Mouse (Mus musculus) retina, postnatal 1 day (tissue): Measurements from ENCODE around the gene Tuft1.

Source experiments
- DNase-seq: peaks from one replicate; pipeline ENCODE4 v3.0.0-alpha.2; 2012

Tuft1 gene

DNA sequence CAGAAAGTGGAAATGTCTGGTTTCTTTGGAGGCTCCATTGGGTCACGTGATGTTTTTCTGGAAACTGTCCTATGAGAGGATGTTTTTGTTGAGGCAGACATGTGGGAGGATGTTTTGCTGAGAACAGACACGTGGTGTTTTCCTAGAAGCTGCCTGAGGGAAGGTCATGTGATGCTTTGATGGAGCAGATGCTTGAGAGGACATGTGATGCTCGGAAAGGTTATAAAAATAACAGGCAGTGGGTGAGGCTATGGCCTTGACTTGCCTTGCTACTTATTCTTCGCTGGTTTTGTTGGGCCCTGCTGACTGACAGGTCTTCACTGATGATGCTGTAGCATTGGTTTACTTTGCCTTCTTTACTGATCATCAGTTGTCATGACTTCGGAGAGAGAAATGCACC is 67.6 kb downstream of the Tuft1 start:
- DNase-seq: no peak

DNA sequence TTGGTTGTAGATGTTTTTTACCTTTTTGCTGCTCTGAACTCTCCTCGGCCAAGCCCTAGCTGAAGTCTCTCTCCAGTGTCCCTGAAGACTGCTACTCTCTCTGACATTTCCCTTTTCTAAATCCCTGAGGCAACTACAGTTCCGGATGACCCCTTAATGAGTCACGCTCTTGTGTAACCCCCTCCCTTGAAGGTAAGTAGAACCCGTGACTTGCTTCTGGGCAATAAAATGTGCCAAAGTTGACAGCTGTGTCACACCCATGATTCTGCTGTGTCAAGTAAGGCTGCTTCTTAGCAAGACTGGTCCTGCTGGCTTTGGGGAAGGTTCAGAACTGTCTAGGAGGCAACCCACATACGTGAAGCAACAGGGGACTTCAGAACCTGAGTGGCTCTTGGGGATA is 70.7 kb downstream of the Tuft1 start:
- no peak for DNase-seq

DNA sequence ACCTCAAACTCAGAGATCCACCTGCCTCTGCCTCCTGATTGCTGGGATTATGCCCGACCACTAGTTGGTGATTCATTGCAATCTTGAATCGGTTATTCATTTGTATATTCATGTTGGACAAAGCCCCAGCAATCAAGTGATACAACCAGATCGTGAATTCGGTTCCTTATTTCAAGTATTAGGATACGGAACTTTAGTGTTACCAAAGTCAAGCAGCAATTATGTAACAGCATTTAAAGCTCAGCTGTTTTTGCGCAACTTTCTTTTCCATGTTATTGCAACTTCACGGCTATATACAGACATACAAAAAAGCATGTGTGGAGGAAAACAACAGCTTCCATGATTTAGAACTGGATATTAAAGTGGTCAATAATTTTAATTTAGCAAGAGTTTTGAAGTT is 75.7 kb downstream of the Tuft1 start:
- DNase-seq: no peak

GRCm38 (mm10) chr3:94582456-94582891 is 76.2 kb downstream of the Tuft1 start, which contains the start of gene Snx27:
Gene Snx27 (minus strand): TSS chr3:94582716.
- DNase-seq: peak; percentile 97

DNA sequence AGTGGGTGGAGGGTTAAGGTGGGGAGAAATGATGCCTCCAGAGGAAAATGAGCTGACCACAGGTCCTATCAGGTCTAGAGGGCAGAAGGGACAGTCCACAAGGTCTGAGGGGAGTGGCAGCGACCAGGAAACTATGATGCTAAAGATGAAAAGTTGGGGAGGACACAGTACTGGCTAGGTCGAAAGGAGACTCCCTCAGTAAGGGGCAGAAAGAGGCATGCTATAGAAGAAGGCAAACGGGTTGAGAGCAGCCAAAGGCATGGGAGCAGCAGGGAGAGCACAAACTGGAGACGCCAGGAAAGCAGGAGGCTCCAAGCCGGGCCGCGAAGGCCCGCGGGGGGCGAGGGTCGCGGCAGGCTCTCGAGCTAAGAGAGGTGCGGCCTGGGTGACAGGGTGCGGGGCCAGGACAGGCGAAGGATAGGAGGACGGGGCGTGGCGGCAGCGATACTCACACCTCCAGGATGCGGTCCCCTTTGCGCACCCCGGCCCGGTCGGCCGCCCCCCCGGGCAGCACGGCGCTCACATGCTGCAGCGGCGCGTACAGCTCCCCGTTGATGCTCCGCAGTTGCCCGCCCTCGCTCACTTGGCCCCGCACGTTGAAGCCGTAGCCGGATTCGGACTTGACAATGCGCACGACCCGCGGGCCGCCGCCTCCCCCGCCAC is 76.7 kb downstream of the Tuft1 start:
- no peak for DNase-seq

GRCm38 (mm10) chr3:94581138-94581780 is 77.4 kb downstream of the Tuft1 start:
- DNase-seq: peak; percentile 28

DNA sequence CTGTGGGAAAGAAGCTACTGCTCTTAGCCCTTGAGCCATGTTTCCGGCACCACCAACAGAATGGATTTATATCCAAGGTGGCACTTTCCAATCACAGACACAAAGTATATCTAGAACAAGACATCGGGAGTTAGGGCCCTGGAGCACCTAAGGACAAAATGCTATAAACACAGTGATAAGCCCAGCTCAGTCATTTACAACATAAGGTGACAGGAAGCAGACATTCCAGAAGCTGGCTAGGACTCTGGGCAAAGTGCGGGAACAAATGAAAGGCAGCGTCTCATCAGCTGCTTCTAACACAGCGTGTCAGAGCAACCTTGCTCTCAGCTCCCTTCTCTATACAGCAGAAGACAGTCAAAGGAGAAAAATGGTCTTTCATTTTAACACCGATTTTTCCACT is 84.2 kb downstream of the Tuft1 start:
- DNase-seq: no peak

GRCm38 (mm10) chr3:94567242-94567641 is 91.4 kb downstream of the Tuft1 start:
- no peak for DNase-seq

DNA sequence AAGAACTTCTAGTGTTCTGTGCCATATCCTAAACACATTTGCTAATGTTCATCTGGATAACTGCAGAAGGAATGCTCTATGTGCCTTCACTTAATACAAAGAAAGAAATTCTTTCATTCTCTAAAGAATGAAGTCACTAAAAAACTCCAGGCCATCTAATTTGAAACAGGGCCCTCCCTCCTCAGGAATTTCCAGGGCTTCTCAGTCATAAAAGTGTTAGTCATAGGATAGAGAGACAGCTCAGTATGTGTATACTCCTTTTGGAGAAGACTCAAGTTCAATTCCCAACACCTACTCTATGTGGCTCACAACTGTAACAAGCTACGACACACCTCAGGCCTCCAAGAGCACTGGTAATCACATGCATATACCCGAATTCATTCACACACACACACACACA is 93.1 kb downstream of the Tuft1 start:
- DNase-seq: no peak

GRCm38 (mm10) chr3:94565127-94565526 is 93.5 kb downstream of the Tuft1 start:
- no peak for DNase-seq

GRCm38 (mm10) chr3:94564356-94565010 is 94.2 kb downstream of the Tuft1 start:
- DNase-seq: no peak

DNA sequence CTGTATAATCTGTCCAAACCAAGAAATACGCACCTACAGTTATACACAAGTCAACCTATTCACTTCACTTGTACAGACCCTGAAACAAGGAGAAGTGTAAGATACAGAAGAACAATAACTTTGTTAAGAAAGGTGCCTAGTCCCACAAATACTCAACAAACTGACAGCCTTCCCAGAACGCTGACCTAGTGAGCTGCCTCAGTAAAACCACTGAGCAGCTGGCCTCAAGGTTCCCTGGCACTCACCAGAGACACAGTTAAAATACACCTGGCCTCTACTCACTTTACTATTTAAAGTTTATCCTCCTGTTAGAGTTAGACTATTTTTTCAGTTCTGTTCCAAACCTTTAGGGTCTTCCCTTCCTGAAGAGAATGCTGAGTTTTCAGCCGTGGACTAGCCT is 95.5 kb downstream of the Tuft1 start:
- DNase-seq: no peak
